Mouse (Mus musculus): ENCODE data around the gene Tmem136. TPM values are rescaled to one million over a fixed set of nuclear protein-coding genes. Genes with fewer than 3 reads are reported as not detected.

Tmem136 gene
- not detected in 2 replicates for total RNA-seq (2023)

DNA sequence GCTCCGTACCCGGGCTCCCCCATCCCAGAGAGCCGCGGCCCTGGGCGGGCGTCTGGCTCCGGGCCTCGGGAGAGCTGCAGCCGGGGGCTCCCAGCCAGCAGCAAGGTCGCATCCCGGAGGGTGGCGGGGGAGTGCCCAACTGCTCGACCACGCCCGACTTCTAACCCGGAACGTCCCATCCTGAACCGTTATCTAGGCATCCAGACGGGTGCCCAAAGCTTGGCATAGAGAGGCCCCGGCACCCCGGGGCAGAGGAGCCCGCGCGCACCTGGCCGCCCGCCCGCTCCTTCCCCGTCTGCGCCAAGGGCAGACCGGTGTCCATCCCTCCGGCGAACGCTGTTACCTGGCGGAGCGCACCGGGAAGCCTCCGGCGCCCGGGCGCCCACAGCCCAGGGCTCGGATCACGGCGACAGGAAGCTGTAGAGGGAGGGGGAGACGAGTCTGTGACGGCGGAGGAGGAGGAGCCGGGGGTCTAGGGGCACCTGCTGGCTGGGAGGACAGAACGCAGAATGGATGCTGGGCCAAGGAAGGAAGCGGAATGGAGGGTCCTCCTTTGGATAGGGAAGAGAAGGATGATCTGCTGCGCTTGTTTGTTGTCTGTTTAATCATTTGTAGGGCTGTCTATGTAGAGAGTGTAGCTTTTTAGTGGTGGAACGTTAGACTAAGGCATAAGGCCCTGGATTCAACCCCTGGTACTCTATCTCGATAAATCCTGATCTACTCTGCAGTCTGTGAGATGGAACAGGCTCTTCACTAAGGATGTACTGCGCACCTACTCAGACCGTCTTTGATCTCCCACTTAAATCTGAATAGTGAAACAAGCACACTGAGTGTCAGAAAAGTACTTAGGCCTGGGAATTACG, at the start of gene Tmem136:
TSS of gene Tmem136 (minus strand) at position 437 of the 863 bp plus-strand sequence.

DNA sequence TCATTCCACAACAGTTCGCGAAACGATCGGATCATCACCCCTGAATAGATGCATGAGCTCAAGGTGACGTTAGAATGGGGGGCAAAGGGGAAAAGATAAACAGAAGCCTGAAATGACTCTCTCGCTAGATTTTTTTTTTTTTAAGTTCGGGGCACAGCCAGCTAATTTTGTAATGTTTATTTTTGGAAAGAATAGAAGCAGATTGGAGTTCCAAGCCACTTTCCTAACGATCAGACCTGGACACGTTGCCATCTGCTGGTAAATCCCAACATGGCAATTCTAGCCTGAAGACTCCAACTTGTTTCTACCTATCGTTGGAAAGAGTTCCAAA, 9.2 kb downstream of the Tmem136 start, which contains the start of gene Arhgef12:
TSS of gene Arhgef12 (minus strand) at position 53 of the 331 bp plus-strand sequence.

Other genes with a start within 250 kb of the Tmem136 start
- gene Grik4, start 172.1 kb downstream of the Tmem136 start, total RNA-seq (2023): not detected in 2 replicates
- gene Arhgef12, start 9.3 kb downstream of the Tmem136 start, total RNA-seq (2023): 0.75 and 1.6 TPM in 2 replicates
- not detected in 2 replicates for gene Pou2f3, start 93.8 kb upstream of the Tmem136 start, total RNA-seq (2023)
- gene Oaf, start 123.3 kb upstream of the Tmem136 start, total RNA-seq (2023): 2.6 and 2.9 TPM in 2 replicates
- gene Trim29, start 194.3 kb upstream of the Tmem136 start, total RNA-seq (2023): not detected in 2 replicates